Mouse (Mus musculus): ENCODE measurements around the gene Gm20388.

GRCm38 (mm10) chr8:122395291-122395690 is 2484.7 kb downstream of the Gm20388 start:
- no peak for TF ChIP-seq CTCF (IDR thresholded peaks at IDR 0.05; ENCODE audit: borderline replicate concordance, insufficient read depth, low read depth, low read length)
- TF ChIP-seq POLR2A (IDR thresholded peaks at IDR 0.05; ENCODE audit: borderline replicate concordance, insufficient read depth, low read length), result no peak
